Mouse (Mus musculus) erythroid progenitor cell, adult 5-6 weeks (primary cell): Measurements from ENCODE around the gene Myo1d. TPM values are rescaled to one million over a fixed set of nuclear protein-coding genes. Genes with fewer than 3 reads are reported as not detected.

Experiments used
- ATAC-seq: replicated peaks from 2 replicates; pipeline ENCODE4 v1.8.0; 2016; ENCODE audit warnings: moderate number of reproducible peaks, mild to moderate bottlenecking, moderate TSS enrichment, inconsistent platforms; ENCODE audit not compliant: poor library complexity, low FRiP score, severe bottlenecking
- total RNA-seq, 2 experiments: library from RNA; stranded (forward) in 1 of 2; stranded (reverse) in 1 of 2; fragments of 150-400 nt in 1 of 2; fragments of 186-747, 209-891 nt in 1 of 2; gene quantifications; 2 replicates each; pipeline versions ENCODE4 v1.2.3 to v1.2.4; 2015 to 2017; ENCODE audit warnings: low replicate concordance in 2 of 2

The Myo1d gene
- total RNA-seq (2015; ENCODE audit: low replicate concordance) = 33.2 and 40.7 TPM in 2 replicates
- total RNA-seq (2017; ENCODE audit: low replicate concordance) = 21.6 and 26.4 TPM in 2 replicates

DNA sequence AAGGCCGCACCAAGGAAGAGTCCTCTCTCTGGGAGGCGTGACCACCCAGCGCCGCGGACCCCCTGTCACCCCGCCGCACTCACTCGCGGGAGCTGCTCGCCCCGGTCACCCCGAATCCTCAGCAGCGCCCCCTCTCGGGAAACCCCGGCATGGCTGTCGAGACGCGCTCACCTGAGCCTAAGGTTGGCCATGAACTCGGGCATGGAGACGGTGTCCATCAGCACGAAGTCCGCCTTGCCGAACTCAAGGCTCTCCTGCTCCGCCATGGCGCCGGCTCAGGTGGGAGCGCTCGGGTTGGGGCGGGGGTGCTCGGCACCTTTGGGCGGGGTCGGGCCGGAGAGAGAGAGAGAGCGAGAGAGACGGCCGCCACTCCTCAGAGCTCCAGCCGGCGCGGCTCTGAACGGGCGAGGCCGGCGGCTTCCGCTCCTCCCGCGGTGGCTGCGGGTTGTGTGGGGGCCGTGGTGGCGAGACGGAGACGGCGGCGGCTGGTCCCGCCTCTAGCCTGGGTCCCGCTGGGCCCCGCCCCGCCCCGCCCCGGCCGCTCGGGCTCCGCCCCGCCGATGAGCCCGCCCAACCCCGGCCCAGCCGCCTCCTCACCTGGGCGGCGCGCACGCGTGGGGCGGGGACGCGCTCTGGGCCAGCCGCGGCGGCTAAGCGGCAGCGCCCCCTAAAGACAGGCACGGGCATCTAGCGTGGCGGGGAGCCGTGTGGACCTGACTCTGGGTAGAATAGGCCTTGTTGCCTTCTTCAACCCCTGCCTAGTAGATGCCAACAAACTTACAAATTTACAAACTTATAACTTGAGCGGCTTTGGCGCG lies at the start of gene Myo1d:
Myo1d (minus strand) TSS at position 499 of the 818 bp plus-strand sequence.
- peak; percentile 76 for ATAC-seq

DNA sequence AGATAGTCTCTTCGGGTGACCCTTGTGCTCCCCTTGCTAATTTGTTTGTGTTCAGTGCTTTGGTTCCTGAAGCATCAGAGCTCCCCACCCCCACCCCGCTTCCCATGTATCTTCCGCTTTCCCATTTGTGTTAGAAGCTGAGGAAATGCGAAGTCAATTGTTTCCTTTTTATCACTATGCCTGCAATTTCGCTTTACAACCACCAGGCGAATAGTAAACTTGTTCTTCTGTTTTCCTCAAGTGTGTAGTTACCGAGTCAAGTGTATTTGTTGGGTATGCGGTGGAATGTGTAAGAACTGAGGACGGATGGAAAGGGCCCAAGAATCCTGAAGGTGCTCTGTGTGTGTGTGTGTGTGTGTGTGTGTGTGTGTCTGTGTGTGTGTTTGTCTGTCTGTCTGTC lies 42.0 kb upstream of the Myo1d start:
- no peak for ATAC-seq

DNA sequence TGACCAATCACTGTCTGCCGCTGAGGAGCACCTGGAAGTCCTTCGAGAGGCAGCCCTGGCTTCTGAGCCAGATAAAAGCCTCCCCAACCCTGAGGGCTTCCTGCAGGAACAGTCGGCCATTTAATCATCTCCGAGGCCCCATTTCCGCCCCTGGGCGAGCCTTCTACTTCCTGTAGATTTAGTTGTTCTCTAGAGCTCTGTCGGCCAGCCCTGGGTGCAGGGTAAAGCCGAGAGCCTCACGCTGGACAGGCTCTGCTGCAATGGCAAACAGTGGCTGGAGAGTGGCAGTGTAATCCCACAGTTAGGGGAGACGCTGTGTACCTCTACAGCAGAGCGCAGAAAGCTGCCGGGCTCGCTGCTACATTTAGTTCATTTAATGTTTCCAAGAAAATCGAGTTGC lies 41.5 kb upstream of the Myo1d start:
- ATAC-seq = no peak

DNA sequence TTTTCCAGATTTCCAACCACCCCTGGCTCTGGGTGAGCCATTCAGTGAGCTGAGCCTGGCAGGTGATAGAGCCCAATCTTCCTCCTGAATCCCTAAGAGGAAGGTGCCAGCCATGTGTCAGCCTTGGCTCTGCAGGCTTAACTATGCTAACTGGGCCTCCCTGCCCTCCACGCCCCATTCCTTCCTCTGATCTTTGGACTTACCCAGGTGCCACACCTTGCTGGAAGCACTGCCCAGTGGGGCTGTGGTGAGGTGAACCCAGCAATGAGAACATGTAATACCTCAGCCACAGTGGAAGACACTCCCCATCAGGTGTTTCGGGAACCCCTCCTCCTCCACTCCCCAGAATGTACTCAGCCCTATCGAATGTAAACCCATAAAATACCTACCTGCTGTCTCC lies 40.3 kb upstream of the Myo1d start:
- ATAC-seq = no peak

DNA sequence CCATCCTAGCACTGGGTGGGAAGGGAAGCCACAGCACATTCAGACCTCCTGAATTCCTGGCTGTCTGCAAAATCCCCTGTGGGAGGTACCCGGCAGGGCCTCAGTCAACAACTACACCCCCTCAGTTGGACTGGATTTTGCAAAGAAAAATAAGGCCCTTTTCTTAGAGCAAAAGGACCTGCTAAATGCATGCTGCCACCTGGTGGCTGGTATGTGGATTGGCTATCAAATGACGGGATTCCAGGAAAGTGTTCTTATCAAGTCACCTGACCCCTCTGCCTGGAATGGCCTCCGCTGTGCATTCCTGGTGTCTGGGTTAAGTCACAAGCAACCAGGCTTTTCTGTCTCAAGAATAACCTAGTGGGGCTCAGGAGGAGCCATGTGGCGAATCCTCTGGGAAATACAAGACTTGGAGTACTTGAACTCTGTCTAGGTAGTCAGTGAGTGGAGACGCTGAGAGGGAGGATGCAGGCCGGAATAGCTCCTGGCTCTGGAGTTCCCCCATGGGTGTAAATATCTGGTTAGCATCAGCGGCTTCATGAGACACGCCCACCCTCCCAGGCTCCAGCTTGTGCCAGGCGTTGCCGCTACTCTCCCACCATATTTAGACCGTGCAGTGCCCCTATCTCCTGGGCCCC lies 38.4 kb upstream of the Myo1d start:
- peak; percentile 66 for ATAC-seq

DNA sequence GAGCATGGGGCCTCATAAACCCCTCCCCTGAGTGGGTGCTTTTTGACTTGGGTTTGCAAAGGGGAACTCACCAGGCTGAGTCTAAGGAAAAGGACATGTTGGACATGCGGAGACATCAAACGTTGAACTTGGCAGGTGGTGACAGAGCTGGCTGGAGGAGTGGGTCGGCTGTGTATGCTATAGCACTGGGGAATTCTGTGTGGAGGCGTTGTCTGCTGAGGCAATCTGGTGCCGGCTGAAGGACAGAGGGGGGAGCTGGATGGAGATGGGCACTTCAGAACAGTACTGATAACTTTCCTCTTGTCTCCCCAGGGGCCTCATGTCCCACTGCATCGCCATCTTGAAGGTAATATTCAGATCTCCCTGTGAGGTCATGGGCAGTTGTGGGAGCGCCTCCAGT lies 35.5 kb upstream of the Myo1d start:
- ATAC-seq = no peak

DNA sequence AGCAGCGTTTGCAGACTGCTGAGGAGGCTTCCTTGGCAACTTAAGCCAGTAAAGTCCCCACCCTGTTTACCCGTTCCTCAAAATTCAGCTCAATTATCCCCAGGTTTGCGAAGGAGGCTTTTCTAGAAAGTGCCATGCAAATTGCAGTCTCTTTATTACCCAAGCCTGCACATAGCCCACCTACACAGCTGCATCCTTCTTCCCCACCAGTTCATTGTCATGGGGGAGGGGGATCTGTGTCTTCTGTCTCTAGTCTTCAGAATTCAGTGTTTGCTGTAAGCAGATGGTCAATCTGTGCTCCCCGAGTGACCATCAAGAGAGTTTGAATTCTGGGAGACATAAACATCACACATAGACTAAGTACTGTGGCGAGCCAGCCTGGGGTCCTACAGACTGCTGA lies 31.3 kb upstream of the Myo1d start:
- ATAC-seq = no peak

DNA sequence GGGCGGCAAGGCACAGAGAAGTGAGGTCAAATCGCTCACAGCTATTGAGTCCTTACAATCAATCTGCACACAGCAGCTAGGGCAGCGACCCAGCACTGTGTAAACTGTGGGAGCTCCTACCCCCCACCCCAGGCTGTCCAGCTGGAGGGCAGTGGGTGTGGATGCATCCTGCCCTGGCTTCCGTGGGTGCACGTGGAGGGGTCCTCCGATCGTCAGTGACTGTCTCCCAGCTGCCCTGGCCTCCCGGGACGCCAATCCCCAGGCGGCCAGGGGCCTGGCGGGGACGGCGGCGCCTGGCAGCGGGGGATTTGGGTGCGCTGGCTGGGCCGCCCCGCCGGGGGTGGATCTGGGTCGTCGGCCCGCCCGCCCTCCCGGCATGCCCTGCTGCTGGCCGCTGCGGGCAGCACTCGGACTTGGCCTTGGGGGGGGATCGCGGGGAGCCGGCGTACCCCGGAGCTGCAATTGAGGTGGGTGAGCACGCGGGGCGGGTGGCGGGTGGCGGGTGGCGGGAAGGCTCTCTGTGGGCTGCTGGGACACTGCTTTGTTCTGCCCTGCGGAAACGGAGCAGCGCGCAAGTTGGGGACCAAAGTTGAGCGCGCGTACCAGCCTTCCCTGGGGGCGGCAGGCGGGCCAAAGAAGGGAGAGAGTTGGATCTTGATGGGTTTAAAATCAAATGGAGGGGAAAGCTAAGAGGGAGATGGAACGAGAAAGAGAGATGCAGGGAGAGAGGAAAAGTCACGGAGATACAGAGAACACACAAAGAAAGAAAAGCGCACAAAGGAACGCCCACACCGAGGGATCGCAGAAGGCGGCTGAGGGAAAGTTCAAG lies 30.4 kb upstream of the Myo1d start, which contains the start of gene Tmem98:
Tmem98 (plus strand) TSS at position 183 of the 829 bp plus-strand sequence.
- ATAC-seq = no peak

DNA sequence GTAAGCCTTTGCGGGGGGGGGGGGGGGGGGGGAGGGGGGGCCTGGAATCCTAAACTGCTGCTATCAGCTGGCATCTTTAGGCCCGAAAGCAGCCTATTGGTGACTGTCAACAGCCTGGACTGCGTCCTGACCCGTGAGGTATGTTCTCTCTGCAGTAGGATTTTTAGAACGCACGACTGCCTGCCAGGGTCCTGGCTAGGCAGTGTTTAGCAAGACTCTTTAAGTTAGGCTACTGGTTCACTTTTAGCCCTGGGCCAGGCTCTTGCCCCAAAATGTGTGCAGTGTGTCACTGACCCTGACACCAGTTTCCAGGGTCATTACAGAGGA lies 29.8 kb upstream of the Myo1d start:
- no peak for ATAC-seq

DNA sequence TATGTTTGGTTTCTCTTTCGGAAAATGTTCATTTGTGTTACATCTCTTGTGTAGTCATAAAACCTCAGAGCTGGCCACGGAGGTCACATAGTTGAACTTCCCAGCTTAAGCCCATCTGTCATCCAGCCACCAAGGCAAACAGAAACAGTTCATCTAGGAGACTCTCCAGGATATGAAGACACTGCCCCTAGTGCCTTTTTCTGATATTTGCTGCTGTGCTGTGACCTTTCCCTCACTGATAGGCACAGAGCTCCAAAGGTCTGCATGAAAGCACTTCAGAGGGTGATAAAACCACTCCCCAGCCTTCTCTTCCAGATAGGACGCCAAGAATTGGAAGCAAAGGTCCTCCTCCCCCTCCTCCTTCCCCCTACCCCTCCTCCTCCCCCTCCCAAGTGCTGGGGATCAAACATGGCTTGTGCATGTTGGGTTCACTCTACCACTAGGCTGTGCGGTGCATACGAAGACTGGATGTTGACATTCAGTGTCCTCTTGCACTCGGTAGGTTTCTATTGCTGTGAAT lies 28.8 kb upstream of the Myo1d start:
- no peak for ATAC-seq

DNA sequence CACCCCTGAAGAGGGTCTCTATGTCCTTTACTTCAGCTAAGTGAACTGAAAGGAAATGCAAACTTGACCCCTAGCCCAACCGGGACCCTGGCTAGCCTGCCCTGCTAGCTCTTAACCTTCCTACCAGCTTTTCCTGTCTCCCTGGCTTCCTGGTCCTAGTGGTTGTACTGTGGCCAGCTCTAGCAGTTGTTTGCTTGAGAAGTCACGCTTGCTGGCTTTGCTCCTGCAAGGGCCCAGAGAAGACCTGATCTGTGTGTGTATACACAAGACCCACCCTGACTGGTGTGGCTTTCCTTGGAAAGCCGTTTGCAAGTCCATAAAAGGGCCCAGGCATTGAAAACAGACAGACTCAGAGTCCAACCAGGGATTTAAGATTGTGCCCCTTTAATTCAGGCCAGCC lies 22.9 kb upstream of the Myo1d start:
- no peak for ATAC-seq

DNA sequence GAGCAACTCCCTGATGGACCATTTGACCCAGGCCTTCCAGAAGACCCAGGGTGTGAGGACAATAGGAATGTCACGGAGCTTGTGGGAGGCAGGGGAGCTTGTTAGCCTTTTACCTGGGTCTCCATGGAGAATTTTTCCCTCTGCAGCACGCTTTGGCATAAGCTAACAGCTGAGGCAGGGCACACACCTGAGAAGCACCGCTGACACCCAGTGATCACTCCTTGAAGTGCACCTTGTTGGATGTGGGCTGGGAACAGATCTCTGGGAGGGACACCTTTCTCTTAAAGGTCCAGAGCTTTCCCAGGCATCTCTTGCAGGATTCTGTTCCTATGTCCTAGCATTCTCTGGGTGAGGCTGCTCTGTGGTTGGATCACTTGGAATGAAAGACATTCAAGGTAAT lies 20.2 kb upstream of the Myo1d start:
- peak; percentile 77 for ATAC-seq

DNA sequence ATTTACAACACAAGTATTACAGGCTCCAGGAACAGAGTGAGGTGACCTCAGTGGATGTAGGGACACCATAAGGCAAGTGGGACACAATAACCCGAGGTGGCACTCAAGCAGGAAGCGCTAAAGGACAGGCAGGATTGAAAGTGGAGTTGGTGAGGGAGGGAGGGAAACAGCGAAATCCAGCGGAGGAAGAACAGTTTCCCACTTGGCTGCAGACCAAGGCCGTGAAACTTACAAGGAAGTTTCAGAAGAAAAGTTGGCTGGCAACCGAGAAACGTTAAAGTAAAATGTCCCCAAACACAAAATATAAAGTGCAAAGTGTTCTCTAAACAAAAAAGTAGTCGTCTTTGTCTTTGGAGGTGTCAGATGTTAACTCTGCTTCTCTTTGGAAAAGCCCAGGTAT lies 15.6 kb upstream of the Myo1d start:
- no peak for ATAC-seq

DNA sequence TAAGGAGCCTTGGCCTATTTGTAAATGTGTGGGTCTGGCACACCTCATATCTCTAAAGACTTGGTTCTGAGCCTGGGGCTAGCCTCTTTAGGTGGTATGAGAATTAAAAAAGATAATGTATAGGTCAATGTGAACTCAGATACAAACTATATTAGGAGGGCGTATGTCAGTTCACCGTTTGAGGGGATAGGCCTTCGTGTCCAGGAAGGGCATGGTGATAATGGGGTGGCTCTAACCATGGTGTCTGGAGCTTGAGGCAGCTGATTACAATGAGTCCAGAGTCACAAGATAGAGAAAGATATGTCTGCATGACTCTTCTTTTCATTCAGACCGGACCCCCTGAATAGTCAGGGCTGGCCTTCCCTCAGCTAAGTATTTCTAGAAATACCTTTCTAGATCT lies 14.5 kb upstream of the Myo1d start:
- ATAC-seq = no peak

DNA sequence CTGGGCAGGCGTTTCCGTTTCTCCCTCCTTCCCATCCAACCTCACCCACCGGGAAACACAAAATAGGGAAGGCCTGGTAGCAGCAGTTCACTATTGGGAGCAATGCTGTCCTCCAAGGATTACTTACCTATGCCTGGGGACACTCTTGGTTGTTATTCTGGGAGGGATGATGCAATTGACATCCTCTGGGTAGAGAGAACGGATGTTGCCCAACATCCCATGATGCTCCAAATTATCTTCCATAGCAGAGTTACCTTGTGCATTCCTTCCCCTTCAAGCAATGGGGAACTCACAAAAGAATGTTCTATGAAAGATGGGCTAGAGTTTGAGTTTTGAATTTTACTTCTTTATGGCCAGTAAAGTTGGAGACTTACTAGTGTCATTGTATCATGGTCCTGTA lies 13.6 kb upstream of the Myo1d start:
- ATAC-seq = no peak

DNA sequence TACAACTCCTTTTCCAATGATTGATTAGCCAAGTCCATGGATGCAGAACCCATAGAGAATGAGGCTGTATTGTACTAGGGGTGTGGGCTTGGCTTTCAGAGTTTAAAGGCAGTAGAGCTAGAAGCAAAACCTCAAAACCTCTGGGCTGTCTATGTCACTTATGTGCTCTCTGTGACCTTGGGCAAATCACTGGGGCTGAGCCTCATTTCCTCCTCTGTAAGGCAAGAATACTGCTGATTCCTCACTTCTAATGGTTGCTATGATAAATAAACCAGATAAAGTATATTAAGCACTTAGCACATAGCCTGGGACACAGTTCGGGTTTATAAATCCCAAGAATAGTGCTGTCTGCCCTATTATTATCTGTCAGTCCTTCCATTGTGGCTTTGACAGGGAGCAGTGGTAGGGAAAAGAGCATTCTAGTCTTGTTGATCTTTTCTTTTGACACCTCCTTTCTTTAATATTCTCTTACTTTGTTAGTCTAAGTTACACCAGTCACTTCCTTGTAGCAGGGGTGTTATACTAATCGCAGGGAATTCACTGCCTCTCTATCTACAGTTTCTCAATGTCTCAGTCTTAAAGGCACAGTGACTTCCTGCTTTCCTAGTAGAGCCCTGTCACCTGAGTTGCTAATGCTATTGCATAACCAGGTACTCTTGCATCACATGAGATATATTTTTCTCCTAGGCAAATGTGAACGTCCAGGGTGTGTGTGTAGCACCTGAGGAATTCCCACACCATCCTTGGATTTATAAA lies 12.0 kb upstream of the Myo1d start:
- no peak for ATAC-seq

DNA sequence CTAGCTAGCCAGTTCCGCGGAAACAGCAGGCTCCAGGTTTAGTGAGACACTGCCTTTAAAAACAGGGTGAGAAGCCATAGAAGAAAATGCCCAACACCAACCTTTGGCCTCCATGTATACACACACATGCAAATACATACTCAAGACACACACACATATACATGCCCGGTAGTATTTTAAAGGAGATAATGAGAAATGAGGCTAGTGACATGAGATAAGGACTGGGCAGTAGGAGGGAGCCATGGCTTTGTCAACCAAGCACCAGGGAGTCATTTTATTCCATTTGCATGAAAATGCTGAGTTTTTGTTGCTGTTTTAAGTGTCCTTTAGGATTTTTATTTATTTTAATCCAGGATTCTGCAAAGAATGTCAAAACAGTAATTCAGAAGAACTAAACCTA lies 10.6 kb upstream of the Myo1d start:
- no peak for ATAC-seq

DNA sequence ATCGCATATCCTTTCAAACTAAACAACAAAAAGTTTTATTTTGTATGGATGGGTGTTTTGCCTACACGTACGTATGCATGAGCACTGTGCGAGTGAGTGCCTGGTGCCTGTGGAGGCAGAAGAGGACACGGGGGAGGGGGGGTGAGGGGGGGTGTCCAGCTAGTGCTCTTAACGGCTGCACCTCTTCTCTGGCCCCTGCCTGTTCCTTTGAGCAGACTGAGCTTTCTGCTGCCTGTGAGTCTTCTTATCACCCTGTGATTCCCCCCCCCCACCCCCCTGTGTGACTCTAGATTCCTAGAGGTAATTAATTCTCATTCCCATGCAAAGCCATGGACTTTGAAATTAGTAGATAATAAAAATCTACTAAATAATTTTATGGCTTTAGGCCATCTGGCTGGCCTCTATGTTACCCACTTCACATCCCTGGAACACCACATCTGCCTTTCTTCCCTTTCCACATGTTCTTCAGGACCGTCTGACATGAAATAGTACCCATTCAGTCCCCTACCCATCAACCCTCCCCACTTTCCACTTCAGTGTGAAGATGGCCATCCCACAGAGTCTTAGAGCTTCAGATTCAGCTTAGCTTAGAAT lies 9.9 kb upstream of the Myo1d start:
- no peak for ATAC-seq

DNA sequence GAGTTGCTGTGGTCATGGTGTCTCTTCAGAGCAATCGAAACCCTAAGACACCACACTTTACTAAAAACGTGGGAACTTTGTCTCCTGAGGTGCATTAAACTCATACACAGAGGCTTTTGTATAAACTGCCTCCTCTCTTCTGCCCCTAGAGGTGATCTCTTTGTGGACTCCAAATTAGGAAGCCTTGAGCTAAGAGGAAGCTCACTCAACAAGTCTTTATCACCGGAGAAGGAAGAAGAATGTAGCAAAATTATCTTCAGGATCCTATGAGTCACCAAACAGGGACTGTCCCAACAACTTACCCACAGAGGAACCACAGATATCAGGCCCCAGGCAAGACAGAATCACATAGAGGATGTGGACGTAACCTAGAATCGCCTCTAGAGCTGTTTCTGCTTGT lies 5.8 kb upstream of the Myo1d start:
- ATAC-seq = no peak
